Mouse (Mus musculus) layer of hippocampus, postnatal 14 days (tissue): ENCODE data around the gene Lhpp. TPM values are rescaled to one million over a fixed set of nuclear protein-coding genes. Genes with fewer than 3 reads are reported as not detected.

Experiments used
- DNase-seq, 2 experiments: peaks; one replicate each; pipeline ENCODE4 v3.0.0; 2021 to 2022; ENCODE audit warnings: low spot score in 2 of 2, mixed read lengths in 1 of 2
- total RNA-seq, 2 experiments: library from RNA; stranded (reverse); gene quantifications; 2 replicates each; pipeline ENCODE4 v1.2.3; 2021

Lhpp gene
- total RNA-seq, 2 experiments from 2014 or later, result 30.5 to 31.2 TPM

DNA sequence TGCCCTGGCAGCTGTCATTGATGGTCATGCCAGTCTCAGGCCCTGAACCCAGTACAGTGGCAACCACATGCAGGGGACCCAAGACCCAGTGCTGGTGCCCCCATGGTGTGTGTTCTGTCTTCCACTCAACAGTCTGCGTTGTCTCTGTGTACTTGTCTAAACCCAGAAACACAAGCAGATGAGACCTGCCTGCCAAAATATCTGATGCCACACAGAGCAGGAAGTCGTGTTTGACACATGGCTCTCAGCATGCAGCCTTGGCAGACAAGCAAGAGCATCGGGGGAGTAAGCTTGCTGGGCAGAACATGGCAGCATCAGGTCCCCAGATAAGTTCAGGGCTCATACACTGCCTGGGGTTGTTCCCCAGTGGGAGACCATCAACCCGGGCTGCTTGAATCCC is 68.7 kb downstream of the Lhpp start:
- DNase-seq, result peak; percentile 48 to 76

DNA sequence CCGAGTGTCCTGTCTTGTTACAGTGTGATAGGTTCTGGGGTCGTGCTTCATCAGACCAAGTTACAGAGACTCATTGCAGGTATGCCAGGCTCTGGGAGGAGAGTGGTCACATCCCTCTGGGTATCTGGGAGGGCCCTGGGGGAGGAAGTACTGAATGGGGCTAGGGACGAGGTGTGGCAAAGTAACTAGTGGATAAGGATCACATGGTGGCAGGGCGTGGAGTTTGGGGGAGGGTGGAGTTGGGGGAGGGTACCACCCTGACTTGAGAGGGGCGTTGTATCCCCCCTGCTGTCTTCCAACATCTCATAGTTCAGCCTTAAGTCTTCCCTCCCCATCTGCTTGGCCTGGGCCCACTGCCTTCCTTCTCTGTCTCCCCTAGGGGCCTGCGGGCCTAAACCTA is 69.1 kb downstream of the Lhpp start:
- DNase-seq, result no peak

- no peak for DNase-seq
These were observed 70.9 kb downstream of the Lhpp start for GRCm38 (mm10) chr7:132681296-132681695.

GRCm38 (mm10) chr7:132681831-132682230 is 71.4 kb downstream of the Lhpp start:
- no peak for DNase-seq

GRCm38 (mm10) chr7:132682336-132682735 is 71.9 kb downstream of the Lhpp start:
- no peak for DNase-seq

GRCm38 (mm10) chr7:132682901-132683300 is 72.5 kb downstream of the Lhpp start:
- DNase-seq, result no peak

DNA sequence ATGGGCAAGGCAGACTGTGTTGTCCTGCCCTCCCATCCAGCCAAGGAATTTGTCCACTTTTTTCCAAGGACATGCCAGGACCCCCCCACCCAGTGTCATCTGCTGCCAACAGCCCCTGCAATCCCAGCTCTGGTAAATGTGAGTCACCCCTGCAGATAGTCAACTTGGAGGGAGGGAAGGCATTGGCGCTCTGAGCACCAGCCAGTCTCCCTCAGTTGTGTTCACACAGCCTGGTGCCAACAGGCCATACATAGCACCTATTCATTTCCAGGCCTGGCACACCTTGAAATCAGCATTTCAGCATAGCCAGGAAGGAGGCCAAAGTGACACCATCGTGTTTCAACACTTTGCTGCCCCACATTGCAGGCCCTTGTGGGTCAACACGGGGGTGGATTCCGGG is 73.5 kb downstream of the Lhpp start:
- DNase-seq, result no peak

DNA sequence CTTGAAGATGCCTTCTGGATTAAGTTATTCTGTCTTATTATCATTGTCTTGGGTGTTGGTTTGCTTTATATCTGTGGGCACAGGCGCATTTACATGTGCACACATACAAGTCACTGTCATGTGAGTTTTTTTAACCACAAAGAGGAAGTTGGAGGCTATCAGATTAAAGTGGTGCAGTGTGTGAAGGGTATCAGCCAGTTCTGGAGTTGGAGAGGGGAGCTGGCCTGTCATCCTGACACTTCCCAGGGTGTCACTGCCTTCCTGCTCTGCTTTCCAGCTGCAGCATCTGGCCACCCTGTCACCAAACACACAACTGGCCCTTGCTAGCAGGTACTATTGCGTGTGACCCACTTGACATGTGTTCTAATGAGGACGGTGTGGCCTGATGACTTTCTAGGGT is 76.1 kb downstream of the Lhpp start:
- DNase-seq, result no peak

GRCm38 (mm10) chr7:132687897-132688296 is 77.5 kb downstream of the Lhpp start:
- no peak for DNase-seq

GRCm38 (mm10) chr7:132688721-132689120 is 78.3 kb downstream of the Lhpp start:
- DNase-seq, result peak in 1 of 2 experiments; percentile 54

DNA sequence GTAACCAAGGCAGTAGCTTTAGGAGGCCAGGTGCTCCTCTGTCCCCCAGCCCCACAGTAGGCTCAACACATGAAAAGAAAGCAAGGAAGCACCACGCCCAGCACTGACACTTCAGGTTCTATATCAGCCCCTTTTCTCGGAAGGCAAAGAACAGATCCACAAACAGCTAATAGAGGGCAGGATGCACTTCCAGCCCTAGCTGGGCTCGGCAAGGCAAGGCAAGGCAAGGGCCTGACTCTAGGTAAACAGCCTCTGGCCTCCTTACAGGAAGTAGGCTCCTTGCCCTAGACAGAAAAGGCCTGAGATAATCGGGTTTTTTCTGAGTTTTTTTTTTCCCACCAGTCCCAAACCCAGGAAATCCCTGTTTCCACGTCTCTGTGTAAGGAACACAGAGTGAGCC is 79.3 kb downstream of the Lhpp start:
- DNase-seq, result no peak

- DNase-seq, result no peak
These were observed 80.5 kb downstream of the Lhpp start for GRCm38 (mm10) chr7:132690716-132691472.

DNA sequence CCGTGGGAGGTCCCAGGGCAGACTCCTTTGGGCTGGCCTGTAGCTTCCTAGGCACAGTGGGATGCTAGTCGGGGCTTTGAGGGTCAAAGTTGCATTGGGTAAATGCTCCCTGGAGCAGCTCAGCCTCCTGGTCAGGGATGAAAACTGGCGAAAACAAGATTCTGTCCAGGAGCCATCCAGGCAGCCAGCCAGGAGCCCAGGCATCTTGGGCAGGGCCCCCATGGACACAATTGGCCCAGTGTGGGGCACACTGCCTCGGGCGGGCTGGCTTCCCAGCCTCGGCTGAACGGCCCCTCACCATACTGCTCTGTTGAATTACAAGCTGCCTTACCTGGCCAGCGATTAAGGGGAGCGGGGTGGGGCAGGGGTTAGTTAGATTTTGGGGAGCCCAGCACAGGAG is 82.3 kb downstream of the Lhpp start:
- peak; percentile 63 to 71 for DNase-seq

DNA sequence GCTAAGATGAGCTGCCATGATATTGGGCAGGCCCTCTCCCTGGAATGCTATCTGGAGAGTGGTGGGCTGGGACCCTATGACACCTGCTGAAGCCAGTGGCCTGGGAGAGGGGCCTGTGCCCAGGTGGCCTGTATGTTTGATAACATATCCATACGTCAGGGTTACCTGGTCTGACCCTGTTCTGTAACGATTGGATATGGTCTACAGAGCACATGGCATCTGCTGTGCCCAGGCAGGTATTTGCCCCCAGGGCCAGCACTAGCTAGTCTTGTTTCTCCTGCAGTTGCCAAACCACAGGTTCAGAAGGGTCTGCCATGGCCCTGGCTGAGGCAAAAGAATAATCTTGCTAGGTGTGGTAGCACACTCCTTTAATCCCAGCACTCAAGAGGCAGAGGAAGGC is 83.1 kb downstream of the Lhpp start:
- DNase-seq, result no peak

GRCm38 (mm10) chr7:132697258-132697796 is 86.9 kb downstream of the Lhpp start:
- no peak for DNase-seq

GRCm38 (mm10) chr7:132698737-132699136 is 88.3 kb downstream of the Lhpp start:
- DNase-seq, result no peak

- no peak for DNase-seq
These were observed 88.7 kb downstream of the Lhpp start for GRCm38 (mm10) chr7:132699165-132699564.

- no peak for DNase-seq
These were observed 89.2 kb downstream of the Lhpp start for GRCm38 (mm10) chr7:132699639-132700038.

GRCm38 (mm10) chr7:132700107-132700506 is 89.7 kb downstream of the Lhpp start:
- DNase-seq, result no peak

DNA sequence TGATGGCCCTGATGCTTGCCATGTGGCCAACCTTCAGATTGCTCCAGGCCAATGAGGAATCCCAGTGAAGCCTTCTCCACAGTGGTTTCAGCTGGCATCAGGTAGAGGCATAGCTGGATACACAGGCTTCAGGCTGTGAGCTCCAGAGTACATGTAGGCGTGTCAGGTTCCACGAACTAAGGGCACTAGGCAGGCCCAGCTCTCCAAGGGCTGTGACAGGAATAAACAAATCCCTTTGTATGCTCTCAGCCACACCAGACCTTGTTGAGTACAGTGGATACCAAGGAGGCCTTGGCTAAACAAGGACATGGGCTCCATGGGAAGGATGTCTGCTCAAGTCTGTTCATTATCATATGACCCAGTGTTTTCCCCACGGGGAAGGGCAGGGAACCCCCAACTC is 91.0 kb downstream of the Lhpp start:
- no peak for DNase-seq

DNA sequence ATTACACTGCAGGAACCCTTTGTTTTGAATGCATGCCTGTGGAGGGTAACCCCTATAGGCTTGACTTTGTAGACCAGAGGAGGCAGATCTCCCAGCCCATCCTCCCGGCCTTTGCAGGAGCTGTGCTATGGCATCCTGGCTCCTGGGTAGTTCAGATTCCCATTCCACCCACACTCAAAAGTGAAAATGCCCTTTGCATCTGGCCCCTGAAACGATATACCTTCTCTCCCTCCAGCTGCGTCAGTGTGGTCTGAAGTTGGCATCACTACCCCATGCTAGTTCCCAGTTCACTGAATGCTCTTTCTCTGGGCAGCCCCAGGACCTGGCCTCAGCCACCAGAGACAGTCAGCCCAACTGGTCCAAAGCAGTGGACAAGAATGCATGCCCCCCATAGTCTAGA is 91.6 kb downstream of the Lhpp start:
- DNase-seq, result no peak

DNA sequence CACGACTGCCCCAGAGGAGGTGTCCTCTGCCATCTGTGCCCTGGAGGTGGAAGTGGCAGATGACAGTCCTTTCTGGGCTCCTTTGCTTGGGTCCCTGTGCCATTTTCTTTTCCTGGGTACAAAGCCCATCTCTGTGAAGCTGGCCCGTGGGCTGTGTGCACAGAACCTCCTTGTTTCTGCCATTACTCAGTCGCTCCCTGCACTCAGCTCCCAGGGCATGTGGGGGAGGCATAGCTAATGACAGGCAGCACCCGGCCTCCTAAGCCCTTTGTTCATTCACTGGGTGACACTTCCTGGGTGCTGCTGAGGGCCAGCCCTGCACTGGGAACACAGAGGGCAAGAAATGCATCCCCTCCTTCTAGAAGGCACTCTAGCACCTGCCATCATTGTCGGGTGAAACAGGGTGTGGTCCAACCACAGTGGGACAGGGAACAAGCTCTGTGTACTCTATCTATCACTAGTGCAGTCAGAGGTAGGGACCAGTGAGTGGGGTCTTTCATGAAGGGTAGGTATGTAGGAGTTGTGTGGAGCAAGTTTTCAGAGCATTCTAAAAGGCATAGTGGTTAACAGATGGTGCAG is 92.1 kb downstream of the Lhpp start:
- DNase-seq, result no peak
